Mouse (Mus musculus) cortical plate, adult 2 months (tissue): Measurements from ENCODE around the gene Als2cr12.

ENCODE experiments used
- CTCF ChIP-seq: fragments of 200-500 bp; IDR thresholded peaks from 2 replicates; pipeline ENCODE4 v1.5.1; 2011; ENCODE audit warnings: mild to moderate bottlenecking, control low read depth, low read length; ENCODE audit not compliant: insufficient read depth; ENCODE audit errors: extremely low read depth
- POLR2A ChIP-seq: fragments of 200-500 bp; IDR thresholded peaks from 2 replicates; pipeline ENCODE4 v1.6.1; 2011; ENCODE audit warnings: mild to moderate bottlenecking, low read length, control low read depth; ENCODE audit not compliant: insufficient read depth; ENCODE audit errors: extremely low read depth

DNA sequence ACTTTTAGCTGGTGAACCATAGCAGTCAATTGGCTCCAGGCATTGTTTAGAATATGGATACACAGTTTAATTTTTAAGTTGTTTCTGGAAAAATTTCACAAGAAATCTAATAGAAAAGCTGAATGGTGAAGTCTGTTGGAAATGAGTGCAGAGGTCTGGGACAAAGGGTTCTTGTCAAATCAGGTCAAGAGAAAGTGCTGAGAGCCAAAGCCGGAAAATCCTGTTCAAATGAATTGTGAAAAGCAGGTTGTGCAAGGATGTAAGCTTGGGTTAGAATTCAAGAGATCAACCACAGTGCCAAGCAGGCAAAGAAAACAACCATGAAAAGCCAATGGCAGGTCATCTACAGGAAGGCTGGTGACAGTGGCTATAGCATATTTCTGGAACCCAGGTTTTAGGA is 85.6 kb downstream of the Als2cr12 start:
- no peak for TF ChIP-seq CTCF
- TF ChIP-seq POLR2A, result no peak
